Mouse (Mus musculus): Measurements from ENCODE around the gene Rassf2.

GRCm38 (mm10) chr2:132001696-132002334, 28.2 kb downstream of the Rassf2 start:
- TF ChIP-seq GATA1 (IDR thresholded peaks at IDR 0.05; ENCODE audit: borderline replicate concordance, low read length) (no peak), FLI1 (IDR thresholded peaks at IDR 0.05; ENCODE audit: low read length) (no peak)

Data from megakaryocyte, embryonic 14.5 days (primary cell).